Mouse (Mus musculus) liver, embryonic 13.5 days (tissue): ENCODE results near the gene Psph. TPM values are rescaled to one million over a fixed set of nuclear protein-coding genes. Genes with fewer than 3 reads are reported as not detected.
"Not testable (repeated sequence)": the region's sequence is repeated elsewhere in the genome, so short reads cannot be mapped to it uniquely, and the experiment has no call there.

Experiments
- ATAC-seq: fragments of 200-750 bp; cut with Nextera tagmentation; 2 replicates; pipeline ENCODE4 v1.8.0; 2017; ENCODE audit warnings: low read depth, mild to moderate bottlenecking, moderate number of reproducible peaks, moderate library complexity
- DNase-seq: peaks from one replicate; pipeline ENCODE4 v3.0.0; 2022
- H3K27ac ChIP-seq: fragments of 300-500 bp; sonication (generic); 2 replicates; pipeline ENCODE4 v1.5.1; 2015; ENCODE audit warnings: moderate library complexity, mild to moderate bottlenecking, inconsistent platforms
- H3K27me3 ChIP-seq: fragments of 300-500 bp; sonication (generic); 2 replicates; pipeline ENCODE4 v1.6.1; 2015; ENCODE audit warnings: mild to moderate bottlenecking, inconsistent platforms
- H3K36me3 ChIP-seq: fragments of 300-500 bp; sonication (generic); 2 replicates; pipeline ENCODE4 v1.6.1; 2015; ENCODE audit warnings: mild to moderate bottlenecking, inconsistent platforms
- H3K4me1 ChIP-seq: fragments of 300-500 bp; sonication (generic); replicated peaks from 2 replicates; pipeline ENCODE4 v1.6.1; 2015; ENCODE audit warnings: inconsistent platforms
- H3K4me2 ChIP-seq: fragments of 300-500 bp; sonication (generic); 2 replicates; pipeline ENCODE4 v1.6.1; 2015; ENCODE audit warnings: inconsistent platforms, mild to moderate bottlenecking, moderate library complexity
- H3K4me3 ChIP-seq: fragments of 300-500 bp; sonication (generic); replicated peaks from 2 replicates; pipeline ENCODE4 v1.5.1; 2015; ENCODE audit warnings: mild to moderate bottlenecking, inconsistent platforms
- H3K9ac ChIP-seq: fragments of 300-500 bp; sonication (generic); 2 replicates; pipeline ENCODE4 v1.6.1; 2015; ENCODE audit warnings: mild to moderate bottlenecking, inconsistent platforms
- H3K9me3 ChIP-seq: fragments of 300-500 bp; sonication (generic); replicated peaks from 2 replicates; pipeline ENCODE4 v1.6.1; 2016; ENCODE audit warnings: inconsistent platforms
- WGBS: fragments of 180-500 bp; shearing (Covaris S2); methylation state at CpG from one replicate; pipeline ENCODE4 v1.1.7; 2015; ENCODE audit not compliant: insufficient replicate concordance; 5-methylcytosine and 5-hydroxymethylcytosine counted together
- polyA plus RNA-seq: library from polyadenylated mRNA; unstranded; fragments of >200 nt; fragmentation: Nextera tagmentation; extraction: Ambion mirVana; gene quantifications from 2 replicates; pipeline ENCODE4 v1.2.1, GENCODE M21; 2015

The Psph gene
- polyA plus RNA-seq, 1 experiment from 2014 or later, result 82.6 TPM

DNA sequence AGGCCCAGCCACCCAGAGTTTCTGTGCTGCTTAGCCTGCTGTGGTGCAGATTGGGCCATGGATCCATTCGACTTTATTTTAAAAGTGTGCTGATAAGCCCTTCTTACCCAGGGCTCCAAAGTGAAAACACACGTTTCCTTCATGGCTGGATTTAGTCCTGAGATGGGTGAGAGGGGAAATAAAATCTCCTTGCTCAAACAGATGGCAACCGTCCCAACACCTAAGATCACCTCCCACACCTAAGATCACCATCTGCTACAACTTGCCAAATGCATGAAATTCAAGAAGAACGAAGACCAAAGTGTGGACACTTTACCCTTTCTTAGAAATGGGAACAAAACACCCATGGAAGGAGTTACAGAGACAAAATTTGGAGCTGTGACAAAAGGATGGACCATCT is 13.9 kb downstream of the Psph start:
- not testable (repeated sequence) for H3K9me3 ChIP-seq, H3K27me3 ChIP-seq, H3K27ac ChIP-seq, H3K4me2 ChIP-seq, H3K4me3 ChIP-seq, H3K9ac ChIP-seq, DNase-seq, ATAC-seq
- Histone ChIP-seq H3K36me3 (peaks cover 52% of the 10 kb centered on the region), H3K4me1 (peaks cover 34% of the 10 kb centered on the region)
- 74% methylated on average over 4 of the region's 4 CpGs for WGBS

DNA sequence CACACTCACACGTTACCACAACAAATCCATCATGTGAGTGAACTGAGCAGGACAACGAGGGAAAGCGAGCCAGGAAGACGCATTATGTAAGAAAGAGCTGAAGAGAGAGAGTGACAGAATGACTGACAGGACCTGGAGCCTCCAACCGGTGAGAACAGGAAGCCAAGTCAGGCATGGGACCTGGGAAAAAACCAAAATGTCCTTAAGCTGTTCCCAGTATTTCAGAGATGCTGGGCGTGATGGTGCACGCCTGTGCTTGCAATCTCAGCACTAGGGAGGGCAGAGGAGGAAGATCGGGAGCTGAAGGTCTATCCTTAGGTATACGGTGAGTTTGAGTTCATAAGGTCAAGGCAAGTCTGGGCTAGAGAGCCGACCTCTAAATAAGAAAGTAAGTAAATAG is 14.8 kb downstream of the Psph start:
- DNase-seq, result no peak
- Histone ChIP-seq H3K4me3 (no peak overlapping the region), H3K4me2 (no peak overlapping the region), H3K9ac (no peak overlapping the region), H3K4me1 (peaks cover 25% of the 10 kb centered on the region), H3K27ac (no peak overlapping the region), H3K9me3 (no peaks in the 10 kb centered on the region), H3K36me3 (peaks cover 61% of the 10 kb centered on the region), H3K27me3 (no peaks in the 10 kb centered on the region)
- no peak for ATAC-seq
- WGBS, result 71% methylated on average over 10 of the region's 10 CpGs

DNA sequence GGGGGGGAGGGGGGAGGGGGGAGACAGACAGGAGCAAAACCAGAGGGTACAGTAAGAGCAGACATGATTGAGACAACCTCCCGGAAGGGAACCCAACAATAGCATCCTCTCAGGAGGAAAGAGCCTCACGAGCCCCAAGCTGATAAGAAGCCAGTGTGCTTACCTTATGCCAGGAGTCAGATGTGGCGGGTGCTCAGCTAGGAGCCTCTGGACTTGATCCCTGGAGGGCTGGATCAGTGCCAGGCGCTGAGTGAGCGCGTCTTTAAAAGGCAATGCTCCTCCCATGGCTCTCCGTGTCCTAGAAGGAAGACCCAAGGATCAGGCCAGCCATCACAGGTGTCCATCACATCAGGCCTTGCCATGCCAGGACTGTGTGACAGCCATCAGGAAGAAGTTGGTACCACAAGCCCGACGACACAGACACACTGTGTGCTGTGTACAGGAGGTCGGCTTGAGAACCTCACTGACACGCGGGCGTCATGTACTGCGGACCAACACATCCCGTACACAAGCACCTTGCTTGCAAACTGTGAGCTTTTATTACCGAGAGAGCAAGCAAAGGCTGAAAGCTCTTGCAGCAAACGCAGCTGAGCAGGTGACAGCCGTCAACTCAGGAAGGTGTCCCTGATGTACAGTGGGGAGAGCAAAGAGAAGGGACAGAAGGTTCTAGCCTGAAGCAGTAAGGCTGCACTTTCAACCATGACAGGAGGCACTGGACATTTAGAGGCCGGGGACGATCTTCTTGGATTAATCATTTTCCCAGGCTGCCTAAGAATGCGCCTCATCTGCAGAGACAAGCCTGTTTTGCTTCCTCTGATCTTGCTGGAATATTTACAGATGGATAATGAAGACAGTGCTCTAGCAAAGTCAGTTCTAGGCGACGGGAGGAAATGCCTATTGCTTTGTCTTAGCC is 16.6 kb downstream of the Psph start:
- no peak overlapping the region for H3K9ac ChIP-seq
- peaks cover 57% of the 10 kb centered on the region for H3K36me3 ChIP-seq
- no peak overlapping the region for H3K4me3 ChIP-seq
- H3K4me1 ChIP-seq, result peaks cover 14% of the 10 kb centered on the region
- no peak for DNase-seq
- H3K9me3 ChIP-seq, result no peaks in the 10 kb centered on the region
- H3K27me3 ChIP-seq, result no peaks in the 10 kb centered on the region
- H3K27ac ChIP-seq, result no peak overlapping the region
- 78% methylated on average over 23 of the region's 23 CpGs for WGBS
- no peak for ATAC-seq
- H3K4me2 ChIP-seq, result no peak overlapping the region

DNA sequence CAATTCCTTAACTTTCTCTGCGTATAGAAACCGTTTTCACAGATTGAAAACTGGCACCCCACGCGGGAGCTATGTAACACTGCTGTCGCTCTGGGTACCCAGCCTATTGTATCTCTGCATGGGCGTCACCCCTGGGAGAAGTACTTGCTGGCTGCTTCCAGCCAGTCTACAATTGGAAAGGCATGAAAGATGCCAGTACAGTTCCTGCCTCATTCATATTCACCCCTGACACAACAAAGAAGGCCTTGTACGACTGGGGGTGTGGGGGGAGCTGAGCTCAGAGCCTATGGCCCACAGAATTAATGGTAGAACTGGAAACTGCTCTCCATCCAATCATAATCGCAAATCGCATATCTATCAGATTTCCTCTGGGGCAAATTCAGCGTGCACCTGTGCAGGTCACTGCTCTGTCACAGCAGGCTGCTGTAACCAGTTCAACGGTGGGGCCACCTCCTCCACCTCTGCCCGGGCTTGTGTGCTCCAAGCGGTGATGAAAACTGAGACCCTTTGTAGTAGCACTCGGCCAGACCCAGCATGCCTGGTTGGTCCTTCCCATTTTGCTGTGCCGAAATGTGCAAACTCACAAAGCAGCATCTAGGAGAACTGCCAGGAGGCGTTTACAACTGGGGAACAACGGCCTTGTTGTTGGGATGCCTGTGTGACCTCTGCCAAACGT is 25.2 kb downstream of the Psph start:
- Histone ChIP-seq H3K4me3 (no peak overlapping the region), H3K4me1 (peaks cover 7% of the 10 kb centered on the region; the same call in 1 of the 2 replicates), H3K4me2 (no peak overlapping the region), H3K9ac (no peak overlapping the region), H3K9me3 (no peaks in the 10 kb centered on the region), H3K27ac (no peak overlapping the region), H3K27me3 (no peaks in the 10 kb centered on the region), H3K36me3 (peaks cover 23% of the 10 kb centered on the region)
- 75% methylated on average over 18 of the region's 18 CpGs for WGBS
- DNase-seq (no peak), ATAC-seq (no peak)

- H3K27ac ChIP-seq, result no peak overlapping the region
- H3K36me3 ChIP-seq, result peaks cover 13% of the 10 kb centered on the region
Measured at GRCm38 (mm10) chr5:129759929-129760480, 27.2 kb downstream of the Psph start.

GRCm38 (mm10) chr5:129756886-129757285 is 30.4 kb downstream of the Psph start:
- no peak overlapping the region for H3K9ac ChIP-seq
- no peak overlapping the region for H3K4me2 ChIP-seq
- peaks cover 7% of the 10 kb centered on the region; the same call in 1 of the 2 replicates for H3K36me3 ChIP-seq
- no peaks in the 10 kb centered on the region for H3K27me3 ChIP-seq
- no peak overlapping the region for H3K27ac ChIP-seq
- H3K4me1 ChIP-seq, result peaks cover 7% of the 10 kb centered on the region; the same call in 1 of the 2 replicates
- ATAC-seq, result no peak
- no peak for DNase-seq
- no peak overlapping the region for H3K4me3 ChIP-seq
- 89% methylated on average over 20 of the region's 20 CpGs for WGBS
- no peaks in the 10 kb centered on the region for H3K9me3 ChIP-seq

More at GRCm38 (mm10) chr5:129759929-129760480, 27.2 kb downstream of the Psph start:
- ATAC-seq, result no peak
- 75% methylated on average over 13 of the region's 13 CpGs for WGBS
- H3K27me3 ChIP-seq, result no peaks in the 10 kb centered on the region
- H3K9ac ChIP-seq, result no peak overlapping the region
- DNase-seq, result no peak
- peaks cover 7% of the 10 kb centered on the region; the same call in 1 of the 2 replicates for H3K4me1 ChIP-seq
- H3K4me2 ChIP-seq, result no peak overlapping the region
- no peaks in the 10 kb centered on the region for H3K9me3 ChIP-seq
- no peak overlapping the region for H3K4me3 ChIP-seq

DNA sequence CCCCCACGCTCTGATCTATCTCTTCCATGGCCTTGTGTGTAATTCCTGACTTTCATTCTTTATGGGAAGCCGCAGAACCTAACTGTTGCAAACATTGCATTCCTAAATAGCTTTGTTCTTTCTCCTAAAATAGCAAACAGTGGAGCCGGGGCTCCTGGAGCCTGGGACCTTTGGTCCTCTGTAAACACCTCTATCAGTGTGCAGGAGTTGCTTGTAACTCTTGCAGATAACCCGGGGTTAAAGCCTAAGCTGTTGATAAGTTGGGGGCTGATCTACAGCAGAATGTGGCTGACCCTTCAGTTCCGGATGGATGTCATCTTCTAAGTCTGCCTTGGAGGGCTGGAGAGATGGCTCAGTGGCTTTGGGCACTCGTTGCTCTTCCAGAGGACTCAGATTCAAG is 43.2 kb downstream of the Psph start:
- ATAC-seq, result peak; percentile 42
- Histone ChIP-seq H3K4me1 (peaks cover 34% of the 10 kb centered on the region), H3K9ac (peak overlapping the region; percentile 55), H3K4me3 (no peak overlapping the region), H3K27me3 (no peaks in the 10 kb centered on the region), H3K36me3 (peaks cover 35% of the 10 kb centered on the region), H3K4me2 (peak overlapping the region; percentile 47), H3K27ac (peak overlapping the region; percentile 86), H3K9me3 (no peaks in the 10 kb centered on the region)
- no peak for DNase-seq
- 27% methylated on average over 6 of the region's 6 CpGs for WGBS

GRCm38 (mm10) chr5:129742903-129743488 is 44.3 kb downstream of the Psph start:
- Histone ChIP-seq H3K4me2 (peak overlapping the region; percentile 47), H3K9ac (no peak overlapping the region), H3K36me3 (peaks cover 27% of the 10 kb centered on the region), H3K27me3 (no peaks in the 10 kb centered on the region), H3K9me3 (no peaks in the 10 kb centered on the region), H3K4me3 (no peak overlapping the region), H3K4me1 (peaks cover 34% of the 10 kb centered on the region), H3K27ac (peak overlapping the region; percentile 86)
- 15% methylated on average over 7 of the region's 7 CpGs for WGBS
- peak; percentile 60 for DNase-seq
- peak; percentile 97 for ATAC-seq

DNA sequence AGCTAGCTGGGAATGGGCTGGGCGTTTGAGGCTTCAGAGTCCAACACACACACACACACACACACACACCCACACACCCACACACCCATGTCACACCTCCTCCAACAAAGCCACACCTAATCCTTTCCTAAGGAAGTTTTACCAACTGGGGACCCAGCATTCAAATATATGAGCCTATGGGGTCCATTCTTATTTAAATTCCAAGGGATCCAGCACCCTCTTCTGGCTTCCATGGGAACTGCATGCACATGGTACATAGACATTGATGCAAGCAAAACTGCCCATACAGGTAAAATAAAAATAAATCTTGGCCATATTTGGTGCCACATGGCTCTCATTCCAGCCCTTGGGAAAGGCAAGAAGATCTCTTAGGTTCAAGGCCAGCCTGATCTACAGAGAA is 46.3 kb downstream of the Psph start:
- Histone ChIP-seq H3K4me3 (no peak overlapping the region), H3K27me3 (no peaks in the 10 kb centered on the region), H3K27ac (no peak overlapping the region), H3K9ac (no peak overlapping the region), H3K9me3 (no peaks in the 10 kb centered on the region), H3K4me1 (peaks cover 41% of the 10 kb centered on the region), H3K36me3 (peaks cover 14% of the 10 kb centered on the region), H3K4me2 (no peak overlapping the region)
- DNase-seq (no peak), ATAC-seq (no peak)
- WGBS, result 75% methylated on average over 1 of the region's 1 CpGs

DNA sequence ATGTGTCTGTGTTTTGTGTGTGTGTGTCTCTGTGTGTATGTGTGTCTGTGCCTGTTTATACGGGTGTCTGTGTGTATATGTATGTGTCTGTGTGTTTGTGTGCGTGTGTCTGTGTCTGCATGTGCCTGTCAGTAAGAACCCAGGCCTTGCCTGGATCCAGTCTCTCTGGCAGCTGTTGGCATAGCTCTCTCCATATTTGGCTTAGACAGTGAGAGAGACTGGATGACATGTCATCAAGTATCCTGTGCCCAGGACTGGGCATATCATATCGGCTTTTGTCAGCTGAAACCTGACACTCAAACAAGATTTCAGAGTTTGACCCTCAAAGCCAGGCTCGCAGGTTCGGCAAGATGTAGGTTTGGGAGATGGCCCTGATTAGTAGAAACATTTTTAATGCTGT is 56.2 kb downstream of the Psph start:
- Histone ChIP-seq H3K9ac (peak overlapping the region; percentile 48; the same call in 1 of the 2 replicates), H3K9me3 (no peaks in the 10 kb centered on the region), H3K4me2 (no peak overlapping the region), H3K4me1 (peaks cover 57% of the 10 kb centered on the region), H3K36me3 (no peaks in the 10 kb centered on the region), H3K27me3 (no peaks in the 10 kb centered on the region), H3K4me3 (no peak overlapping the region), H3K27ac (peak overlapping the region; percentile 80; the same call in 1 of the 2 replicates)
- ATAC-seq (no peak), DNase-seq (no peak)
- 78% methylated on average over 5 of the region's 5 CpGs for WGBS

DNA sequence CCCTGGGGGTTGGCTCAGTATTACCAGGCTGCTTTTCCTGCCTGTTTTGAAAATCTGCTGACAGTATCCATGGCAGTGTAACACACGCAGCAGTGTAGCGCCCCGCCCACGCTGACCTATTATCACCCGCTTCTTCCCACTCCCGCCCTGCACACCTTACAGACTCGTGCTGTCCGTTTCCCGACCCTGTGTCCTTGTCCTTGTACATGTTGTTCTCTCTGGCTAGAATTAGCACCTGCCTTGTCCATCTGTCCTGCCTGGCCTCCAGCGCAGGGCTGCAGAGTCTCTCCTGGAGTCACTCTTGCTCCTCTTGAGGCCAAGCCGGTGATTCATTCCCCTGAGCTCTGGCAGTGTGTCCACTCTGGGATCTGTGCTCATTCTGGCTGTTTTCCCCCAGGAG is 56.9 kb downstream of the Psph start:
- Histone ChIP-seq H3K27ac (peak overlapping the region; percentile 80), H3K36me3 (no peaks in the 10 kb centered on the region), H3K27me3 (no peaks in the 10 kb centered on the region), H3K9ac (peak overlapping the region; percentile 48), H3K9me3 (no peaks in the 10 kb centered on the region), H3K4me1 (peaks cover 60% of the 10 kb centered on the region), H3K4me3 (peak overlapping the region; percentile 24; the same call in 1 of the 2 replicates), H3K4me2 (peak overlapping the region; percentile 54)
- ATAC-seq (peak; percentile 62), DNase-seq (no peak)
- WGBS, result 34% methylated on average over 11 of the region's 11 CpGs
